Mouse (Mus musculus): ENCODE results near the gene Klf11. TPM values are rescaled to one million over a fixed set of nuclear protein-coding genes. Genes with fewer than 3 reads are reported as not detected.
A peak's percentile ranks its signal among the peaks of the same experiment; 100 is the strongest.

Gene Klf11
- polyA plus RNA-seq, 1 experiment from 2014 or later, result 21.1 TPM

DNA sequence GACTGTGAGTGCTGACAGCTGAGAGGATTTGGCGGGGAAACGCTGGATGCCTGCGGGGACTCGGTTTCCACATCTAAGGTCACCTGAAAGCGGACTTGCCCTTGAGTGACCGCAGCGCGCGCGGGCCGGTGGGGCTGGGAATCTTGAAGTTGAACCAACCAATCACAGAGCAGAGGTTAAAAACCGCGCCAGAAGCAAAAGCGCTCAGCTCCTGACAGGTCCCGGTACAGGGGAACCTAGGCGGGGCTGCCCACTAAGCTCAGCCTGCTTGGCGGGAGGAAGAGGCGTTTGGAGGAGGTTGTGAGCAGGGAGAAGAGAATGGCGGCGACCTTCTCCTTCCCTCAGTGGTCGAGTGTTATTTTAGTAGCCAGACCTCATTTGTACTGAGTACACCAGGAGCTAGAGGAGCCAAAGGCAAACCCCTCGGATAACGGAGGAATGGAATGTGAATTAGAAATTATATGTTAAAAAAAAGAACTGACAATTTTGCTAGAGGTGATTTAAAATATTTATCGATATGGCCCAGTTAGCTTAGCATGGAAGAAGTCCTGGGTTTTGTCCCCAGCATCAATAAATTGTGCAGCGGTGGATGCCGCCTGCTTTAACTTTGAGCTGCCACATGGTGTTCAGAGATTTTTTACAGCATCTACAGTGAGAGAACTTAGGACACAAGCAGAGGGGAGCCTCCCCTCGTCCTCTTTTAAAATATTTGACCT, 55.8 kb downstream of the Klf11 start:
- peaks cover 26% of the 10 kb centered on the region for H3K4me1 ChIP-seq (ENCODE audit: control insufficient read depth, insufficient read depth, low read length)

DNA sequence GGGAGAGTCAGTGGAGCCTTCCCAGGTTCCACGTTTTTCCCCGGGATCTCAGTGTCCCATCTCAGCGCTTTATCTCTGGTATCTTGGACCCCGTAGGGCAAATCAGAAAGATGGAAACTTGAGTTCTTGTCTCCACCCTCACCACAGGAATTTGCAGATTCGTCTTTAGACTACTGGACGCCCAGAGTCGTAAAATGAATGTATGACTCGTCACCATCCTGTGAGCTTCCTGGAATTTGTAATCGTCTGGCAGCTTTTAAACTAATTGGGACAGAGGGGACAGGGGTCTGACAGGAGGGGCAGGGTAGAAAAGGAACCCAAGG, 56.4 kb downstream of the Klf11 start:
- peak overlapping the region; percentile 40 for H3K27ac ChIP-seq (ENCODE audit: low read length)
- ATAC-seq (replicated peaks; ENCODE audit: extremely low read depth, insufficient read depth, low FRiP score), result no peak
- peak overlapping the region; percentile 94 for H3K4me3 ChIP-seq (ENCODE audit: low read length)
- H3K4me2 ChIP-seq (ENCODE audit: low read depth, low read length), result peak overlapping the region; percentile 69
- H3K36me3 ChIP-seq (ENCODE audit: control insufficient read depth, insufficient read depth), result peaks cover 8% of the 10 kb centered on the region; the same call in 1 of the 2 replicates
- H3K9me3 ChIP-seq (replicated peaks; ENCODE audit: control insufficient read depth, low read length), result no peaks in the 10 kb centered on the region
- under 1% methylated on average over 9 of the region's 9 CpGs for WGBS
- H3K4me1 ChIP-seq (ENCODE audit: control insufficient read depth, insufficient read depth, low read length), result peaks cover 26% of the 10 kb centered on the region
- H3K9ac ChIP-seq (ENCODE audit: low read length), result peak overlapping the region; percentile 58
- H3K27me3 ChIP-seq (ENCODE audit: control insufficient read depth, insufficient read depth, low read length), result no peaks in the 10 kb centered on the region

More for the DNA sequence above, 55.8 kb downstream of the Klf11 start:
- peak overlapping the region; percentile 58 for H3K9ac ChIP-seq (ENCODE audit: low read length)
- H3K27ac ChIP-seq (ENCODE audit: low read length), result peak overlapping the region; percentile 40; the same call in 1 of the 2 replicates
- H3K27me3 ChIP-seq (ENCODE audit: control insufficient read depth, insufficient read depth, low read length), result no peaks in the 10 kb centered on the region
- H3K9me3 ChIP-seq (replicated peaks; ENCODE audit: control insufficient read depth, low read length), result no peaks in the 10 kb centered on the region
- peak overlapping the region; percentile 94 for H3K4me3 ChIP-seq (ENCODE audit: low read length)
- peak; percentile 50 for ATAC-seq (replicated peaks; ENCODE audit: extremely low read depth, insufficient read depth, low FRiP score)
- peaks cover 8% of the 10 kb centered on the region; the same call in 1 of the 2 replicates for H3K36me3 ChIP-seq (ENCODE audit: control insufficient read depth, insufficient read depth)
- WGBS, result under 1% methylated on average over 27 of the region's 27 CpGs
- peak overlapping the region; percentile 69 for H3K4me2 ChIP-seq (ENCODE audit: low read depth, low read length)

DNA sequence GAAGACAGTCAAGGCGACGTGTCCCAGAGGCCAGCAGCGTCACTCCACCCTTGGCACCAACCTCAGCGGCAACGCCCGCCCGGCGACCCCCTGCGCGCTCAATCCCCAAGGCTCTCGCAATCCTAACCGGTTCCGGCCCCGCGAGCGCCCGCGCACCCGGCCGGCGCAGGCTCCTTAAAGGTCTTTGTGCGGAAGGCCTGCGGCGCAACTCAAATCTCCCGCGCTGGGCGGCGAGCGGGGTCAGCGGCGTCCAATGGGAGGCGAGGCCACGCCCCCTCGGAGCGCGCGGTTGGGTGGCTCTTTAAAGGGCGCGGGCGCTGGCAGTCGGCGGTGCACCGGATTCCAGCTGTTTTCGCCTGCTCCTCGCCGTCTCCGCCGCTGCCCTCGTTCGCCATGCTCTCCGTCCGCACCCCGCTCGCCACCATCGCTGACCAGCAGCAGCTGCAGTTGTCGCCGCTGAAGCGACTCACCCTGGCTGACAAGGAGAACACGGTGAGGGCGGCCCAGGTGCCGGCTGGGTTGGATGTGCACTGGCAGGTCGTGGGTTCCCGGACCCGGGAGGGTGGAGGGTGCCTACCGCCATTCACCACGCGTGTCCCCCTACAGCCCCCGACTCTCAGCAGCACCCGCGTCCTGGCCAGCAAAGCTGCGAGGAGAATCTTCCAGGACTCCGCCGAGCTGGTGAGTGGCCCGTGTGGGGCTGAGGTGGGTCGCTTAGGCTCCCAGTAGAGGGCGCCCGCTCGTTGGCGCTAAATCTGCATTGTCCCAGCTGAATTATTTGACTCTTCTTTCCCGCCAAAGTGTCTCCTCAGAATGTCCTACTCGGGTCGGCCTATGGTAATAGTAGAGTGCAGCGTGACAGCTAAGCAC, 57.1 kb downstream of the Klf11 start, which contains the start of gene Rrm2:
TSS of gene Rrm2 (plus strand) at position 288 of the 870 bp plus-strand sequence.
- H3K27ac ChIP-seq (ENCODE audit: low read length), result peak within 1 kb of the TSS; percentile 75
- H3K4me2 ChIP-seq (ENCODE audit: low read depth, low read length), result peak within 1 kb of the TSS; percentile 69
- H3K9ac ChIP-seq (ENCODE audit: low read length), result peak within 1 kb of the TSS; percentile 90
- ATAC-seq (replicated peaks; ENCODE audit: extremely low read depth, insufficient read depth, low FRiP score), result peak; percentile 87
- no peaks in the 10 kb centered on the region for H3K27me3 ChIP-seq (ENCODE audit: control insufficient read depth, insufficient read depth, low read length)
- H3K4me3 ChIP-seq (ENCODE audit: low read length), result peak within 1 kb of the TSS; percentile 94
- H3K36me3 ChIP-seq (ENCODE audit: control insufficient read depth, insufficient read depth), result peaks cover 10% of the 10 kb centered on the region
- H3K4me1 ChIP-seq (ENCODE audit: control insufficient read depth, insufficient read depth, low read length), result peaks cover 22% of the 10 kb centered on the region
- no peaks in the 10 kb centered on the region for H3K9me3 ChIP-seq (replicated peaks; ENCODE audit: control insufficient read depth, low read length)
- under 1% methylated on average over 83 of the region's 83 CpGs for WGBS

DNA sequence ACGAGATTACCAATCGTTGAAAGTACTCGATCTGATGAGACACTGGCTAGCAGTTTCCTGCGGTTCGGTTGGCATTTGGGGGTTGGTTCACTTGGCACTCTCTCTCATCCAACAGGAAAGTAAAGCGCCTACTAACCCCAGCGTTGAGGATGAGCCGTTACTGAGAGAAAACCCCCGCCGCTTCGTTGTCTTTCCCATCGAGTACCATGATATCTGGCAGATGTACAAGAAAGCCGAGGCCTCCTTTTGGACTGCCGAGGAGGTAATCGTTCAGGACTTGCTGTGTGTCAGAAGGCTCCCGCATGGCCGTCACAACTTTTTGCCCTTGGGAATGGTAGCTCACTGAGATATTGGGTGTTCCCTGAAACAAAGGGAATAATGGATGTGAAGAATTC, 57.7 kb downstream of the Klf11 start:
- H3K9me3 ChIP-seq (replicated peaks; ENCODE audit: control insufficient read depth, low read length), result no peaks in the 10 kb centered on the region
- peaks cover 21% of the 10 kb centered on the region for H3K4me1 ChIP-seq (ENCODE audit: control insufficient read depth, insufficient read depth, low read length)
- peak overlapping the region; percentile 94 for H3K4me3 ChIP-seq (ENCODE audit: low read length)
- no peak for ATAC-seq (replicated peaks; ENCODE audit: extremely low read depth, insufficient read depth, low FRiP score)
- peak overlapping the region; percentile 69 for H3K4me2 ChIP-seq (ENCODE audit: low read depth, low read length)
- H3K27me3 ChIP-seq (ENCODE audit: control insufficient read depth, insufficient read depth, low read length), result no peaks in the 10 kb centered on the region
- peak overlapping the region; percentile 90 for H3K9ac ChIP-seq (ENCODE audit: low read length)
- peak overlapping the region; percentile 75 for H3K27ac ChIP-seq (ENCODE audit: low read length)
- WGBS, result under 1% methylated on average over 17 of the region's 17 CpGs
- peaks cover 13% of the 10 kb centered on the region for H3K36me3 ChIP-seq (ENCODE audit: control insufficient read depth, insufficient read depth)

DNA sequence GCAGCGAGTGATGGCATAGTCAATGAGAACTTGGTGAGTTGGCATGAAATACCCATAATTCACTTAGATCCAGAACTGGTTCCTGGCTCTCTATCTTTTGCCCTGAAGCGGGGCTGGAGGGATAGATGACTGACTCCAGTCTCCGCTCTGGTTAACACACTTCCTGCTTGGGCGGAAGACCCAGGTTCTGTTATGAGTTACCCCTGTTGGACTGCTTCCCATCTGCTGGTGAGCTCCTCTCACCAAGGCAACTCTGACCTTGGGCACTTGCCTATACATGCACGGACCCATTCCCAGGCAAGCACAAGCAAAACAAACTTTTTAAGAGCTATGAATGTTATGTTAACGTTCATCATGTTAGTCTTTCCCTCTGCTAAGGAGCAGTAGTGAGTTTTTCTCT, 58.3 kb downstream of the Klf11 start:
- H3K4me1 ChIP-seq (ENCODE audit: control insufficient read depth, insufficient read depth, low read length), result peaks cover 21% of the 10 kb centered on the region
- H3K4me3 ChIP-seq (ENCODE audit: low read length), result peak overlapping the region; percentile 94
- no peaks in the 10 kb centered on the region for H3K9me3 ChIP-seq (replicated peaks; ENCODE audit: control insufficient read depth, low read length)
- peaks cover 13% of the 10 kb centered on the region for H3K36me3 ChIP-seq (ENCODE audit: control insufficient read depth, insufficient read depth)
- 20% methylated on average over 6 of the region's 6 CpGs for WGBS
- no peaks in the 10 kb centered on the region for H3K27me3 ChIP-seq (ENCODE audit: control insufficient read depth, insufficient read depth, low read length)
- no peak for ATAC-seq (replicated peaks; ENCODE audit: extremely low read depth, insufficient read depth, low FRiP score)
- H3K27ac ChIP-seq (ENCODE audit: low read length), result peak overlapping the region; percentile 75
- H3K9ac ChIP-seq (ENCODE audit: low read length), result peak overlapping the region; percentile 90
- H3K4me2 ChIP-seq (ENCODE audit: low read depth, low read length), result peak overlapping the region; percentile 69

DNA sequence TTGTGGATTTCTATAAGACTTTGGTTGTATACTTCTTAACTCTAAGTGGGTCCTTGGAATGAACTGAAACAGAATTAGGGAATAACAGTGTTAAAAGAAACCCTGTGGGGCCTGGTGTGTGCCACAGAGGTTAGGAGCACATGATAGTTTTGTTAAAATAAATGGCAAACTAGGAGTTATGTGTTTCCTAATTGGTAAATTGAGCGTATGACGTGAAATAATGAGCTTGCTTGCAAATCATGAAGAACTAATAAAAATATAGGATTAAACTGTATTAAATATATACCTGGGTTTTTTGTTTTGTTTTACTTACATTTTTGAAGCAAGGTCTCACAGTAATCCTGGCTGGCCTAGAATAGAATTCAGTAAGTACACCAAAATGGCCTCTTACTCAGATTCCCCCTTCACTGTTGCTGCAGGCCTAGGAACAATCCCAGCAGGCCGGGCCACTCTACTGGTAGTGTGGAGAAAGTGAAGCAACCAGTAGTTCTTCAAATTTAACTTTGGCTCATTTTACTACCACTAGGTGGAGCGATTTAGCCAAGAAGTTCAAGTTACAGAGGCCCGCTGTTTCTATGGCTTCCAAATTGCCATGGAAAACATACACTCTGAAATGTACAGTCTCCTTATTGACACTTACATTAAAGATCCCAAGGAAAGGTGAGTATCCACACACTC, 58.9 kb downstream of the Klf11 start:
- Histone ChIP-seq H3K36me3 (ENCODE audit: control insufficient read depth, insufficient read depth) (peaks cover 13% of the 10 kb centered on the region), H3K9me3 (replicated peaks; ENCODE audit: control insufficient read depth, low read length) (no peaks in the 10 kb centered on the region), H3K4me1 (ENCODE audit: control insufficient read depth, insufficient read depth, low read length) (peaks cover 21% of the 10 kb centered on the region), H3K4me3 (ENCODE audit: low read length) (peak overlapping the region; percentile 94), H3K4me2 (ENCODE audit: low read depth, low read length) (peak overlapping the region; percentile 69), H3K9ac (ENCODE audit: low read length) (peak overlapping the region; percentile 90), H3K27me3 (ENCODE audit: control insufficient read depth, insufficient read depth, low read length) (no peaks in the 10 kb centered on the region), H3K27ac (ENCODE audit: low read length) (peak overlapping the region; percentile 75)
- 38% methylated on average over 5 of the region's 5 CpGs for WGBS
- no peak; the same call in 1 of the 2 replicates for ATAC-seq (replicated peaks; ENCODE audit: extremely low read depth, insufficient read depth, low FRiP score)

DNA sequence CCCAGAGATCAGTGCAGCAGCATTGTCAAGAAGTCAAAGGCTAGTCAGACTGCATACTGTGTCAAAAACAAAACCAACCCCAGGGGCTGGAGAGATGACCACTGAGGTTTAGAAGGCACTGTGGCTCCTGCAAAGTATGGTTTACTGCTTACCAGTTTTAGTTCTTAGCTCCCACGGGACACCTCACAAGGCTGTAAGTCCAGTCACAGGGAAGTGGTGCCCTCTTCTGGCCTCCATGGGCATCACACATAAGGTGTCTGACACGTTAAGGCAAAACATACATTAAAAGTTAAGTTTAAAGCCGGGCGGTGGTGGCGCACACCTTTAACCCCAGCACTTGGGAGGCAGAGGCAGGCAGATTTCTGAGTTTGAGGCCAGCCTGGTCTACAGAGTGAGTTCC, 59.6 kb downstream of the Klf11 start:
- Histone ChIP-seq H3K4me2 (ENCODE audit: low read depth, low read length) (peak overlapping the region; percentile 49), H3K4me1 (ENCODE audit: control insufficient read depth, insufficient read depth, low read length) (peaks cover 21% of the 10 kb centered on the region), H3K27ac (ENCODE audit: low read length) (0 out of 2 replicates have a peak overlapping the region, but pooled peaks have one; percentile 46), H3K4me3 (ENCODE audit: low read length) (peak overlapping the region; percentile 24), H3K9me3 (replicated peaks; ENCODE audit: control insufficient read depth, low read length) (no peaks in the 10 kb centered on the region), H3K27me3 (ENCODE audit: control insufficient read depth, insufficient read depth, low read length) (no peaks in the 10 kb centered on the region), H3K36me3 (ENCODE audit: control insufficient read depth, insufficient read depth) (peaks cover 13% of the 10 kb centered on the region), H3K9ac (ENCODE audit: low read length) (peak overlapping the region; percentile 38; the same call in 1 of the 2 replicates)
- ATAC-seq (replicated peaks; ENCODE audit: extremely low read depth, insufficient read depth, low FRiP score), result no peak
- WGBS, result 66% methylated on average over 5 of the region's 5 CpGs

Measured in heart, embryonic 16.5 days (tissue).